Mouse (Mus musculus) ovary, postnatal 36 days (tissue): ENCODE data around the gene Stac.

Experiments
- DNase-seq: peaks from one replicate; pipeline ENCODE4 v3.0.0; 2022; ENCODE audit warnings: low spot score, mixed read lengths

Gene Stac

GRCm38 (mm10) chr9:111689680-111690483, at the start of gene Stac:
Gene Stac, minus strand, starts transcription at chr9:111690348.
- no peak for DNase-seq

GRCm38 (mm10) chr9:111739431-111740245, 49.5 kb upstream of the Stac start:
- no peak for DNase-seq

- no peak for DNase-seq
Measured at GRCm38 (mm10) chr9:111739026-111739425, 48.9 kb upstream of the Stac start.

GRCm38 (mm10) chr9:111737796-111738195, 47.6 kb upstream of the Stac start:
- DNase-seq = no peak

GRCm38 (mm10) chr9:111735931-111736330, 45.8 kb upstream of the Stac start:
- no peak for DNase-seq

GRCm38 (mm10) chr9:111731939-111732670, 42.0 kb upstream of the Stac start:
- DNase-seq = no peak

GRCm38 (mm10) chr9:111724981-111725593, 34.9 kb upstream of the Stac start:
- DNase-seq = no peak

- no peak for DNase-seq
Measured at GRCm38 (mm10) chr9:111714457-111714856, 24.3 kb upstream of the Stac start.

DNA sequence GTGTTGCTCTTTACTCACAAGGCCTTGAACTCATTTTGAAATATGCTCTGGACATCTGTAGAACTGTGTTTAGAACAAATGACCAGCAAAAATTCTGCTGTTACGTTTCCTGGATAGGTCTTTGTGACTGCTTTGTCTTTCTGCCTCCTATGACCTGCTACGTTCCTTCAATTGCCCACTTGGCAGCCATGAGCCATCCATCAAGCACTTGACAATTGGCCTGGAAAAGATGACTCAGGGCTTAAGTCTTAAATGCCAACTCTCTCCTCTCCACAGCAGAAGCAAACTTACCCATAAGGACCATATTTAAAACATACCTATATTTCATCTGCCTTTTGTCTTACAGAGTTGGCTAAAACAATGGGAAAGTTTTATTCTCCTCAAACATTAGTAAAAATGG, 10.0 kb upstream of the Stac start:
- no peak for DNase-seq

- no peak for DNase-seq
Measured at GRCm38 (mm10) chr9:111690484-111690855, 322 bp upstream of the Stac start.

DNA sequence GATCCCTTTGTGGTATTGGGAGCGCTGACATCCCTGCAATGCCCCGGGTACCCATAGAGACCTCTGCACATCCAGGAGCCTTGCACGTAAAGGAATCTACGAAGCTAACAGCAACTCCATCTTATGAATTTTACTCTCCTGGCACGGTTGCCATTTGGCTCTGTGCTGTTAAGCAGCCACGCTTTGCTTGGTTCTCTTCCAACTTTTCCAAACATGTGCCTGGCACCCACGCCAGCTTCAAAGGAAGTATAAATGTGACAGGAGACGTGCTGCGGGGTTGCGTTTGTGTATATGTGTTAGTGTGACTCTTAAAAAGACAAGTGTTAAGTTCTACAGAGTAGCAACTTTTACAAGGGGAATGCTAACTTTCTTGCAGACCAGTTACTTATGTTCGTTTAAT, 1.0 kb downstream of the Stac start:
- DNase-seq = no peak

DNA sequence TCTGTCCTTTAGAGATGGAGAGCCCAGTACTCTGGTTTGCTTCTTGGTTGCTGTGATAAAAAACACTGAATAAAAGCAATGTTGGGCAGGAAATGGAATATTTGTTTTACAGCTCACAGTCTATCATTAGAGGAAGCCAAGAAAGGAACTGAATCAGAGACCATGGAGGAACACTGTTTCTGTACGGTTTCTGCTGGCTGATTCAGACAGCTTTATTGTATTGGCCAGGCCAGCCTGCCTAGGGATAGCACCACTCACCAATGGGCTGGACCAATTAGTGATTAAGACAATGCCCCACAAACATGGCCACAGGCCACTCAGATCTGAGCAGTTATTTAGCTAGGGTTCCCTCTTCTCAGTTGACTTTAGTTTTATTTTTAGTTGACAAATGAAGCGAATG, 6.0 kb downstream of the Stac start:
- no peak for DNase-seq

- no peak for DNase-seq
Measured at GRCm38 (mm10) chr9:111679516-111679915, 10.6 kb downstream of the Stac start.

- no peak for DNase-seq
Measured at GRCm38 (mm10) chr9:111669816-111670215, 20.3 kb downstream of the Stac start.

DNA sequence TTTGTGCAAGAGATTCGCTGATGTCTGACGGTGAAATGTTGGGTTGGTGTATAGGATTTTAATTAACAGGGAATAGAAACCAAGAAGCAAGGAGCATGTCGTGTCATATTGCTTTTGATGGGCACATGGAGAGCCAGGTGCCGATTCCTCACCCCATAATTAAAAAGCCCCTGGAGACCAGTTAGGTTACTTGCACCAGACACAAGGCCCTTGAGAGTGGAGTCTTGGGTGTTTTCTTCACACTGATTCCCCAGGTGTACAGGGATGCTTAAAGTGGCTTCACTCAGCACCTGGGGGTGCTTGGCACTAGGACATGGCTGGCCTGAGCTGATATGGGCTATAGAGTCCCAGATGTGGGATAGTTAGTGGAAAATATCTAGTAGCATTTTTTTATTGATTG, 35.1 kb downstream of the Stac start:
- no peak for DNase-seq

- no peak for DNase-seq
Measured at GRCm38 (mm10) chr9:111644228-111644627, 45.9 kb downstream of the Stac start.

DNA sequence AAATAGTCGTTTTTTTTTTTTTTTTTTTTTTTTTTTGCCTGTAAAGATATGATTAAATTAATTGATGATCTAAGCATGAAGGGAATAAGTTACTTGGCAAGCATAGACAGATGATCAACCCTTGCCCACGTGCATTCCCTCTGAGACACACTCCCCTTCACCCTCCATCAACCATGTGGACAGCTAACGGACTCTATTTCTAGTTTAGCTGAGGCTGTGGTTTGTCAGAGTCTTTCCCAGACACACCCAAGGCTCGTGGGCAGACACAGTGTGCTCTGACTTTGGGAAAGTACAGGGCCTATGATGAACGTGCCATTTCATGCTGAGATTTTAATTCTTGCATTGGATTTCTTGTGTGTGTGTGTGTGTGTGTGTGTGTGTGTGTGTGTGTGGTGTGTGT, 46.8 kb downstream of the Stac start:
- DNase-seq = no peak

GRCm38 (mm10) chr9:111637641-111638040, 52.5 kb downstream of the Stac start:
- no peak for DNase-seq

DNA sequence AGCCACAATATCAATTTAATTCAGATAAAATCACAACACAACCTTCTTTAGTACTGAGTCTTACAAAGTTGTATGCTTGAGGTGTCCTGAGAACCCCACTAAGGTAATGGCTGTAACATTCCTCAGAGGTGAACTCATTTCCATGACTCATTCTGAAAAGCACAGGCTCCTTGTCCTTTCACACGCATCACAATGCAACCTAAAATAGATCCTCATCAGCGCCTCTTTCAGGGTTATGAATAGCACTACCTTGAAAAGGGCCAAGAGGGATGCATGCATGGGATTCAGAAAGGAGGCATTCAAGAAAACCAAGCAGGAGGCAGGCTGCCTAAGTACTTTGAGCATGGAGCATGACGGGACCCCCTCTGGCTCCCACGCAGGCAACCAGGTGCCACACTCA, 57.3 kb downstream of the Stac start:
- DNase-seq = no peak

- DNase-seq = no peak
Measured at GRCm38 (mm10) chr9:111621191-111621590, 69.0 kb downstream of the Stac start.

- no peak for DNase-seq
Measured at GRCm38 (mm10) chr9:111611341-111611740, 78.8 kb downstream of the Stac start.

- DNase-seq = no peak
Measured at GRCm38 (mm10) chr9:111608762-111609161, 81.4 kb downstream of the Stac start.
